Mouse (Mus musculus): ENCODE measurements around the gene Gm21095. TPM values are rescaled to one million over a fixed set of nuclear protein-coding genes. Genes with fewer than 3 reads are reported as not detected.
"Not testable (repeated sequence)": the region's sequence is repeated elsewhere in the genome, so short reads cannot be mapped to it uniquely, and the experiment has no call there.

The Gm21095 gene
- not detected in 2 replicates for polyA plus RNA-seq (2015; fragmentation: Nextera tagmentation; extraction: Ambion mirVana)

- not testable (repeated sequence) for H3K27me3 ChIP-seq (ENCODE audit: insufficient read depth, low read length); H3K4me3 ChIP-seq (replicated peaks; ENCODE audit: low read depth, low read length); H3K36me3 ChIP-seq (ENCODE audit: insufficient read depth, low read length); DNase-seq (ENCODE audit: low spot score); H3K4me2 ChIP-seq (ENCODE audit: low read length); H3K9me3 ChIP-seq (replicated peaks; ENCODE audit: low read length); H3K9ac ChIP-seq (ENCODE audit: low read depth, low read length); H3K27ac ChIP-seq; ATAC-seq (replicated peaks; ENCODE audit: low FRiP score, low read depth); H3K4me1 ChIP-seq (replicated peaks; ENCODE audit: insufficient read depth, low read length)
- WGBS = no CpG with 5 or more reads among the region's 6 CpGs
Observed at GRCm38 (mm10) chrY:84096979-84097378, at the start of gene Gm21095. Gm21095 (plus strand) TSS chrY:84097279.

Data from kidney, postnatal 0 days (tissue).